Mouse (Mus musculus): Measurements from ENCODE around the gene Dhx16. TPM values are rescaled to one million over a fixed set of nuclear protein-coding genes. Genes with fewer than 3 reads are reported as not detected.
A peak's percentile ranks its signal among the peaks of the same experiment; 100 is the strongest.

Dhx16 gene
- total and polyA plus RNA-seq, 3 experiments, result 79.2 to 101 TPM; not detected in 1

GRCm38 (mm10) chr17:35917143-35917462, 37.5 kb downstream of the Dhx16 start:
- Histone ChIP-seq H3K36me3 (ENCODE audit: control insufficient read depth in 1 of 2, insufficient read depth in 2 of 2, low read length in 2 of 2) (peaks cover 0 to 34% of the 10 kb centered on the region in 2 experiments), H3K79me2 (ENCODE audit: control insufficient read depth, insufficient read depth, low read length, poor library complexity) (peaks cover 56% of the 10 kb centered on the region), H3K27ac (ENCODE audit: control insufficient read depth, low read depth, low read length) (peak overlapping the region; percentile 98), H3K9me3 (replicated peaks; ENCODE audit: insufficient read depth, low read length) (no peaks in the 10 kb centered on the region), H3K27me3 (ENCODE audit: control insufficient read depth in 1 of 2, insufficient read depth in 2 of 2, low read length in 2 of 2) (no peaks in the 10 kb centered on the region), H3K4me1 (ENCODE audit: control insufficient read depth in 1 of 2, insufficient read depth in 2 of 2, low read length in 2 of 2) (peaks cover 9 to 33% of the 10 kb centered on the region in 2 experiments), H3K4me3 (ENCODE audit: control insufficient read depth in 1 of 2, insufficient read depth in 1 of 2, low read depth in 2 of 2, low read length in 2 of 2) (peak overlapping the region; percentile 71 to 95), H3K9ac (ENCODE audit: control insufficient read depth, low read depth, low read length, poor library complexity, severe bottlenecking) (peak overlapping the region; percentile 97)
- TF ChIP-seq POLR2A (IDR thresholded peaks at IDR 0.05; ENCODE audit: control insufficient read depth in 1 of 2, insufficient read depth in 1 of 2, low read depth in 1 of 2, low read length in 2 of 2, poor library complexity in 1 of 2) (peak; percentile 26 to 30; a peak in 2 of 4 replicates), SMC3 (IDR thresholded peaks at IDR 0.05; ENCODE audit: low read depth, low read length) (no peak), TAL1 (IDR thresholded peaks at IDR 0.05; ENCODE audit: low read length) (peak; percentile 27; the same call in 1 of the 2 replicates)
- no peak for DNase-seq (ENCODE audit: low read depth, low spot score)

GRCm38 (mm10) chr17:35917463-35918251, 38.0 kb downstream of the Dhx16 start:
- DNase-seq (ENCODE audit: low read depth, low spot score), result peak; percentile 79
- peak overlapping the region; percentile 97 for H3K9ac ChIP-seq (ENCODE audit: control insufficient read depth, low read depth, low read length, poor library complexity, severe bottlenecking)
- no peaks in the 10 kb centered on the region for H3K9me3 ChIP-seq (replicated peaks; ENCODE audit: insufficient read depth, low read length)
- H3K36me3 ChIP-seq (ENCODE audit: control insufficient read depth in 1 of 2, insufficient read depth in 2 of 2, low read length in 2 of 2), result peaks cover 0 to 39% of the 10 kb centered on the region in 2 experiments
- peaks cover 9 to 38% of the 10 kb centered on the region in 2 experiments for H3K4me1 ChIP-seq (ENCODE audit: control insufficient read depth in 1 of 2, insufficient read depth in 2 of 2, low read length in 2 of 2)
- peak overlapping the region; percentile 98 for H3K27ac ChIP-seq (ENCODE audit: control insufficient read depth, low read depth, low read length)
- no peaks in the 10 kb centered on the region for H3K27me3 ChIP-seq (ENCODE audit: control insufficient read depth in 1 of 2, insufficient read depth in 2 of 2, low read length in 2 of 2)
- H3K4me3 ChIP-seq (ENCODE audit: control insufficient read depth in 1 of 2, insufficient read depth in 1 of 2, low read depth in 2 of 2, low read length in 2 of 2), result peak overlapping the region; percentile 71 to 95
- no peak for TF ChIP-seq MYC (IDR thresholded peaks at IDR 0.05; ENCODE audit: low read depth, low read length)
- TF ChIP-seq MXI1 (IDR thresholded peaks at IDR 0.05; ENCODE audit: low read depth, low read length), result no peak
- TF ChIP-seq GATA1 (IDR thresholded peaks at IDR 0.05; ENCODE audit: low read depth, low read length), result no peak
- no peak for TF ChIP-seq HCFC1 (IDR thresholded peaks at IDR 0.05; ENCODE audit: low read depth, low read length)
- no peak for TF ChIP-seq RAD21 (IDR thresholded peaks at IDR 0.05; ENCODE audit: low read depth, low read length)
- TF ChIP-seq POLR2AphosphoS5 (IDR thresholded peaks at IDR 0.05; ENCODE audit: borderline replicate concordance, low read depth, low read length), result peak; percentile 81; the same call in 1 of the 2 replicates
- no peak for TF ChIP-seq GABPA (IDR thresholded peaks at IDR 0.05; ENCODE audit: low read depth, low read length)
- TF ChIP-seq USF1 (IDR thresholded peaks at IDR 0.05; ENCODE audit: low read depth, low read length), result no peak
- no peak for TF ChIP-seq TAL1 (IDR thresholded peaks at IDR 0.05; ENCODE audit: low read length)
- no peak for TF ChIP-seq NELFE (IDR thresholded peaks at IDR 0.05; ENCODE audit: low read depth, low read length)
- no peak for TF ChIP-seq JUND (IDR thresholded peaks at IDR 0.05; ENCODE audit: low read depth, low read length)
- TF ChIP-seq ETS1 (IDR thresholded peaks at IDR 0.05; ENCODE audit: low read depth, low read length), result no peak
- TF ChIP-seq POLR2A (IDR thresholded peaks at IDR 0.05; ENCODE audit: control insufficient read depth in 1 of 2, insufficient read depth in 1 of 2, low read depth in 1 of 2, low read length in 2 of 2, poor library complexity in 1 of 2), result peak; percentile 25 to 55; a peak in 1 of 4 replicates
- no peak for TF ChIP-seq ZNF384 (IDR thresholded peaks at IDR 0.05; ENCODE audit: low read depth, low read length)
- TF ChIP-seq TCF12 (IDR thresholded peaks at IDR 0.05; ENCODE audit: low read depth, low read length), result no peak
- TF ChIP-seq UBTF (IDR thresholded peaks at IDR 0.05; ENCODE audit: borderline replicate concordance, insufficient read depth, low read depth, low read length), result 0 out of 2 replicates have a peak, but pooled peaks have one; percentile 38
- TF ChIP-seq MAZ (IDR thresholded peaks at IDR 0.05; ENCODE audit: low read depth, low read length), result no peak
- no peak for TF ChIP-seq NRF1 (IDR thresholded peaks at IDR 0.05; ENCODE audit: insufficient read depth, low read depth, low read length, poor library complexity, severe bottlenecking)
- no peak; the same call in 1 of the 2 replicates for TF ChIP-seq TBP (IDR thresholded peaks at IDR 0.05; ENCODE audit: low read depth, low read length)
- H3K79me2 ChIP-seq (ENCODE audit: control insufficient read depth, insufficient read depth, low read length, poor library complexity), result peaks cover 53% of the 10 kb centered on the region
